Mouse (Mus musculus): ENCODE results near the gene Creb5.

Creb5 gene

DNA sequence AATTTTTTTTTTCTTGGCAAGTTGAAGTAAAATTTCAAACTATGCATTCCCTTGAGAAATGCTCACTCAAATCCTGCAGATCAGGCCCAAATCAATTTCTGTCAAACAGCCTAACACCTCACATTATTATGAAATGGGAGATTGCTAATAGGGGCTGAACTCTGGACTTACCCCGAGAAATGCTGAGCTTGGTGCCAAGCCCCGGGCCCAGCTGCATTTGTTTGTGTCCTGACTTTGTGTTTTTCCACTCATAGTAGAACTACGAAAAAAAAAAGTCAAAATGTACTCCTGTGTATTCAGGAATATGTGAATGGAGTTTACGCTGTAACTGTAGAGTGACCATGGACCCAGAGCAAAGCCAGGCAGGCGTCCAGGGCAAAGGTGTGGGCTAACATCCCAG, 316.6 kb downstream of the Creb5 start:
- no peak for DNase-seq

DNA sequence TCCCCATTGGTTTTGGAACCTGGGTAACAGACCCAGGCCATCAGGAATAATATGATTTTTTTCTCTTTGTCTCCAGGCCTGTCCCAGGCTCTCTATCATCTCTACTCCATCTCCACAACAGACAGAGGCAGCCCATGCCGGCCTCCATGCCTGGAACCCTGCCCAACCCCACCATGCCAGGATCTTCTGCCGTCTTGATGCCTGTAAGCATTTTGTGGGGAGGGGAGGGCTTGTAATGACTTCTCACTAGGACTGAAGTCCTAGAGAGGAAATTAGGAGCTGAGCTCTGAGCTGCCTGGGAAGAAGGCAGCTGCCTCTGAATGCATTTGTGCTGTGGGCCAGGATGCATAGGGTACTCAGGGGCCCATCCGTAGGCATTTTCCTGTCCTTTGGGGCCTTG, 317.3 kb downstream of the Creb5 start:
- no peak for DNase-seq

GRCm38 (mm10) chr6:53605184-53605583, 318.1 kb downstream of the Creb5 start:
- no peak for DNase-seq

DNA sequence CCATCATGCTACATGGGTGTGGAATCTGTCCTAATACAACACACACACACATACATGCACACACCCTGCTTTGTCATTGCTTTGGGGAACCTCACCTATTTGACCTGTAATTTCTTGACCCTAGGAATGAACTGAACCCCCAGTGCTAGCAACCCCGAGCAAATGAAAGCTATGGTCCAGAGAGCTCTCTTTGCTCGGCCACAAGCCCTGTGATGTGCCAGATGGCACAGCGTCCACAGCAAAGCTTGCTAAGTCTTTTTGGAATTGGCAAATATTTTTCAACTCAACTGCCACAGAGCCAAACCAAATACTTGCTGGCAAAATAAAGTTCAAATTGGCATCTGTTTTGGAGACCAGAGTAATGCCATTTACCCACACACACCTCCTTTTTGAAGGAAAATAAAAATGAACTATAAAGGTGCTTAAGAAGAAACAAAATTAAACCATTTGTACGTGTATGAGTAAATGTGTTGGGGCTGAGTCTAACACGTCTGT, 324.4 kb downstream of the Creb5 start:
- no peak for DNase-seq

GRCm38 (mm10) chr6:53612681-53613080, 325.6 kb downstream of the Creb5 start:
- no peak for DNase-seq

GRCm38 (mm10) chr6:53615440-53616211, 328.6 kb downstream of the Creb5 start:
- no peak for DNase-seq

DNA sequence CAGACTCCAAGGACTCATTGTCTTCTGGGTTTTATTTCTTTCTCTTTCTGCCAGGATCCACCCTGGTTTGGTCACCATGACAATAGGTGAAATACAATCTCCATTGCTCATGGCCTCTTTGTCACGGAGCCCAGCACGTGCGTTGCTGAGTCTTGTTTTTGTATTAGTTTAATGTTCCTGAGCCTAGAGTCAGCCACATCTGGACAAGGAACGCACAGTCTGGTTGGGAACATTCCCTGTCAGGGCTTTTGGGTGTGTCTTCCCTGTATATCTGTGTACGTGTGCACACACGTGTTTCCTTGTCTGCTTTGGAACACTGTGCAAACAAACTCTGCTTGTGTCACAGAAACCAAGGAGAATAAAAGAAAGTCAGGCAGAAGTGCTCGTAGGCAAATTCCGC, 331.1 kb downstream of the Creb5 start:
- DNase-seq: no peak

- no peak for DNase-seq
These were observed 332.6 kb downstream of the Creb5 start for GRCm38 (mm10) chr6:53619676-53620075.

GRCm38 (mm10) chr6:53621295-53621694, 334.2 kb downstream of the Creb5 start:
- DNase-seq: no peak

GRCm38 (mm10) chr6:53624455-53625276, 337.6 kb downstream of the Creb5 start:
- no peak for DNase-seq

- no peak for DNase-seq
These were observed 339.0 kb downstream of the Creb5 start for GRCm38 (mm10) chr6:53626044-53626443.

- no peak for DNase-seq
These were observed 341.6 kb downstream of the Creb5 start for GRCm38 (mm10) chr6:53628714-53629113.

DNA sequence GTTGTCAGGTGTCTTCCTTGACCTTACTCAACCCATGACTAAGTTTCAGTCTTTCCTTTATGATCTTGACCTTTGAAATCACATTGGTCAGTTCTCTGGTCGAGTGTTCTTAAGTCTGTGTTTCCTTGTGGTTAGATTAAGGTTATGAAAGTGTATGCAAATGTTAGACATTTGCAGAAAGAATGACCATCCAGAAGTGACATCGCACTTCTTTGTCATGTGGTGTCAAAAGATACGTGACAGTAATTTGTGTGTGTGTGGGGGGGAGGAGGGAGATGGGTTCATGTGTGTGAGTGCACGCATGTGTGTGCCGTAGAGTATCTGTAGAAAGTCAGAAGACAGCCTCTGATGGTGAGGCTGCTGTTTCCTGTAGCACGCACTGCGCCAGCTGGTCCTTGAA, 348.4 kb downstream of the Creb5 start:
- no peak for DNase-seq

DNA sequence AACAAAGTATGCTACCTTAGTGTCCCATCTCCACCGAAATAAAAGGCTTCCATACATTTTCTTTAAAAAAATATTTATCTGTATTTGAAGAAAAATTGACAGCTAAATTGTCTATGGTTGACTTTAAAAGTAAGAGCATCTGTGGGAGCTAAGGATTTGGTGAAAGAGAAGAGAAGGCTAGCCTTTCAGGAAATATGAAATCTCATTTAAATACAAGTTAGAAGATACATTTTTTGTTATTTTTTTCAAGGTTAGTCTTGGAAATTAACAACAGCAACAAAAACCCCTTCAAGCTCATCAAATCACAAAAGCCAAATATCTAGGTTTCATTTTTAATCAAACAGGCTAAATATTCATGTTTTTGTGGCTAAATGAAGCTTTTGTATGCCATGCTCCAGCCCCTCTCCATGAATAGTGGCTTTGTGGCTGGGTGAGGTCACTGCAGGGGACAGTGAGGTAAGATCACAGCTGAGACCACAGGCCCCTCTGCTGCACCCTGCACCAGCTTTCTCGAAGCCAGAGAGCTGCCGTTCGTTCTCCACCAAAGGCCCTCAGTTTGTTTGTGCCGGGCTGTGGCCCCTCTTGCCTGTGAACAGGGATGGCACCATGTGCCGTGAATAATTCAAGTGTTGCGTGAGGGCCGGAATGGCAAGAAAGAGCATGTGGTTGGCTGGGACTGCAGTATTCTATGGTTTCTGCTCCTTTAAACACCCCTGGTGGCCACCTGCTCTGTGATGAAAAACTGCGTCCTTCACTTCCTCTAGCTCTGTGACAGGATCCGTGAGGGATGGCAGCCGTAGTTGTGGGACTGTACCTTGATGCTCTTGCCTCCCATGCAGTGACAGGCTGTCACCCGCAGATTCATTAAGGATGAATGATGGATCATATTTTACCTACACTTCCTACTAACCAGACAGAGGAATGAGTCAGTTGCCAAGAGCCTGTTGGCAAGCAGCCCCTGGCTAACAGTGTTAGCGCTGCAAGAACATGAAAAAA, 350.6 kb downstream of the Creb5 start:
- DNase-seq: no peak

- no peak for DNase-seq
These were observed 354.8 kb downstream of the Creb5 start for GRCm38 (mm10) chr6:53641633-53642605.

DNA sequence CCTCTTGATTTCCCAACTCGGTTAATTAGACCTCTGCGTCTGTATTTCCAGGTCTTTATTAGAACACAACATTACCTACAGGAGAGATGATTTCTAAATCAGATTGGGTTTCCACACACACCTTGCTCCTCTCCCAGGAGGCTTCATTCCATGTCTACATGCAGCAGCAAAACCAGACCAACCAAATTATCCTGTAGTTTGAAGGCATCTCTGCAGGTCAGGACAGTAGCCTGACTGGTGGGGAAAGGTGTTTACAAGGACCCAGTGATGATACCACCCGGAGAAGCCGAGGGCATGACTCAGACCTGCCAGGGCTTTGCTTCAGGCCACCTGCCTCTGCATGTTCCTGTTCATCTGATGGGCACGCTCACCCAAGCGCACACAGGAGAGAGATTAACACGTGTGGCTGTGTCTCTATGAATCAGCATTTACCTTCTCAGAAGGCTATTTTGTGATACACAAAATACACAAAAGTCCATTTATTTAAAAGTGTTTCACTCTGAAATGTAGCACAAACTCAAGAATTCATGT, 355.8 kb downstream of the Creb5 start:
- DNase-seq: no peak

GRCm38 (mm10) chr6:53643481-53643880, 356.4 kb downstream of the Creb5 start:
- DNase-seq: no peak

- no peak for DNase-seq
These were observed 357.0 kb downstream of the Creb5 start for GRCm38 (mm10) chr6:53644056-53644455.

DNA sequence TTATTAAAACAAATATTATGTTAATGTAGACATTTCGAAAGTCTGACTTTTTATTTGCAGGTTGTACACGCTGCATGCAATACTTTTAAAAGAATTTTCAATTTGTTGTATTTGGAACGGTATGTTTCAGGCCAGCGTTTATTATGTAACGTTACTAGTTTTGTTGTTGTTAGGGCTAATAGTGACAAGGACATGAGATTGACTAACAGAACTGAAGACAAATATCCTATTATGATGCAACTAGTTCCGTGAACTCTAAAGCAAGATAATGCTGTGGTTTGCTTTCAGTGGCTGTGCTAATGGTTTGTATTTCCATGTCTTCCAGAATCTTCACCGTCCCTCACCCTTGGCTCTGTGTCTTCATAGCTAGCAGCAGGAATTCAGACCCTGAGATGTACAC, 357.9 kb downstream of the Creb5 start:
- no peak for DNase-seq

DNA sequence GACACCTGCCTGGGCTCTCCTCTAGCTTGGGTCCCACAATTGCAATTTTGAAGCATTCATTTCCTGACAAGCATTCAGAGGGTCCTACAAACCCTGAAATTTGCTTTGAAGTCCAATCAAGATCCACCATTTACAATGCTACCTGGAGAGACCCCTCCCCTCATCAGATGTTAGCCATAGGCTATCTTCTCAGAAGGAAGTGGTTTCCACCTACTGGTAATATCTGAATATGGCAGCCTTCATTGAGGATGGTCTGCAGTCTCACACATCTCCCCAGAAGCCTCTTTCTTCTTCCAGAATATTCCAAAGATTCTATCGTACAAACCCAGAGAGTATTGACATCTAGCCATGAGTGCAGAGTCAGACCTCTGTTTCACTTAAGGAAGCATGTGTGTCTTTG, 362.7 kb downstream of the Creb5 start:
- DNase-seq: no peak

DNA sequence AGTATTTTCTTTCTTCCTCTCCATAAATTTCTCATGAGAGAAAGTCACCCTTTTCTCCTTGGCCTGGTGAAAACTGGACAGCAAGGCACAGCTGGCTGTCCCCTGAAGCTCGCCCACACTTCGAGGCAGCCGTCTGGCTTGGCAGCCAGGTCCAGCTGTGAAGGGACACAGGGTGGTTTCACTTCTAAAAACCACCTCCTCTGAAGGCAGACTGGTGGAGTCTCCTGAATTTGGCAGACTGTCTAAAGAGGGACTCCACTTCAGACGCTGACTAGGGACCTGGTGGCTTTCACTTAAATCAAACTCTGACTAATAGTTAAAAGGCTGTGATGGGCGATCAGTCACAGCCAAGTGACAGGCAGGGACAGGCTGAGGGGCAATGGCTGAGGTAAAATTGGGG, 365.6 kb downstream of the Creb5 start:
- no peak for DNase-seq
